Mouse (Mus musculus): ENCODE data around the gene Vmn2r121. TPM values are rescaled to one million over a fixed set of nuclear protein-coding genes. Genes with fewer than 3 reads are reported as not detected.

The Vmn2r121 gene
- polyA plus RNA-seq (2012; rRNA removed), result not detected in 2 replicates

GRCm38 (mm10) chrX:124135852-124136251, at the start of gene Vmn2r121:
Gene Vmn2r121 (minus strand): TSS chrX:124135952.

Measured in liver, embryonic 18 days (tissue).